Mouse (Mus musculus) midbrain, embryonic 14.5 days (tissue): ENCODE measurements around the gene Hes2. TPM values are rescaled to one million over a fixed set of nuclear protein-coding genes. Genes with fewer than 3 reads are reported as not detected.

Source experiments
- ATAC-seq: fragments of 200-750 bp; cut with Nextera tagmentation; 2 replicates; pipeline ENCODE4 v1.8.0; 2017; ENCODE audit warnings: moderate number of reproducible peaks, moderate library complexity; ENCODE audit not compliant: low FRiP score, low TSS enrichment
- DNase-seq: peaks from one replicate; pipeline ENCODE4 v3.0.0-alpha.2; 2015
- H3K27ac ChIP-seq: fragments of 300-500 bp; sonication (generic); replicated peaks from 2 replicates; pipeline ENCODE4 v1.5.1; 2014; ENCODE audit warnings: mild to moderate bottlenecking, low read depth, low read length, moderate library complexity
- H3K27me3 ChIP-seq: fragments of 300-500 bp; sonication (generic); 2 replicates; pipeline ENCODE4 v1.6.1; 2014; ENCODE audit warnings: low read length, control low read depth, mixed read lengths; ENCODE audit not compliant: control insufficient read depth, insufficient read depth
- H3K36me3 ChIP-seq: fragments of 300-500 bp; sonication (generic); 2 replicates; pipeline ENCODE4 v1.6.1; 2014; ENCODE audit warnings: low read length, control low read depth; ENCODE audit not compliant: control insufficient read depth, insufficient read depth
- H3K4me1 ChIP-seq: fragments of 300-500 bp; sonication (generic); 2 replicates; pipeline ENCODE4 v1.6.1; 2014; ENCODE audit warnings: mild to moderate bottlenecking, antibody characterized with exemption, low read length, control low read depth; ENCODE audit not compliant: control insufficient read depth, insufficient read depth
- H3K4me2 ChIP-seq: fragments of 300-500 bp; sonication (generic); 2 replicates; pipeline ENCODE4 v1.6.1; 2014; ENCODE audit warnings: mild to moderate bottlenecking, low read length, moderate library complexity
- H3K4me3 ChIP-seq: fragments of 300-500 bp; sonication (generic); replicated peaks from 2 replicates; pipeline ENCODE4 v1.5.1; 2014; ENCODE audit warnings: low read depth, low read length
- H3K9ac ChIP-seq: fragments of 300-500 bp; sonication (generic); replicated peaks from 2 replicates; pipeline ENCODE4 v1.6.1; 2014; ENCODE audit warnings: mild to moderate bottlenecking, low read length, moderate library complexity
- H3K9me3 ChIP-seq: fragments of 300-500 bp; sonication (generic); 2 replicates; pipeline ENCODE4 v1.6.1; 2016; ENCODE audit warnings: low read length, control low read depth, mixed read lengths; ENCODE audit not compliant: control insufficient read depth
- WGBS: fragments of 180-500 bp; shearing (Covaris S2); extraction: QIAGEN DNeasy Blood & Tissue Kit; methylation state at CpG from one replicate; pipeline ENCODE4 v1.1.7; 2014; 5-methylcytosine and 5-hydroxymethylcytosine counted together
- polyA plus RNA-seq: library from polyadenylated mRNA; unstranded; fragments of >200 nt; fragmentation: Nextera tagmentation; extraction: Ambion mirVana; gene quantifications from 2 replicates; pipeline ENCODE4 v1.2.1, GENCODE M21; 2014

Gene Hes2
- polyA plus RNA-seq, 1 experiment from 2014 or later: not detected

- H3K4me1 ChIP-seq: no peaks in the 10 kb centered on the region
- H3K4me3 ChIP-seq: no peak overlapping the region
- ATAC-seq: no peak
- H3K4me2 ChIP-seq: no peak overlapping the region
- no peak overlapping the region for H3K27ac ChIP-seq
- H3K36me3 ChIP-seq: 0 out of 2 replicates have a peak, but pooled peaks cover 4% of the 10 kb centered on the region
- H3K9ac ChIP-seq: no peak overlapping the region
- WGBS: 92% methylated on average over 6 of the region's 6 CpGs
- DNase-seq: no peak
- no peaks in the 10 kb centered on the region for H3K9me3 ChIP-seq
- no peaks in the 10 kb centered on the region for H3K27me3 ChIP-seq
Observed at GRCm38 (mm10) chr4:152204663-152205062, 46.0 kb downstream of the Hes2 start.

- WGBS: 64% methylated on average over 6 of the region's 6 CpGs
- Histone ChIP-seq H3K4me3 (no peak overlapping the region), H3K36me3 (0 out of 2 replicates have a peak, but pooled peaks cover 4% of the 10 kb centered on the region), H3K27me3 (no peaks in the 10 kb centered on the region), H3K4me2 (no peak overlapping the region), H3K4me1 (no peaks in the 10 kb centered on the region), H3K9ac (no peak overlapping the region), H3K27ac (no peak overlapping the region), H3K9me3 (no peaks in the 10 kb centered on the region)
- ATAC-seq (no peak), DNase-seq (no peak)
Observed at GRCm38 (mm10) chr4:152206199-152206598, 47.5 kb downstream of the Hes2 start.

GRCm38 (mm10) chr4:152209623-152210022 is 51.0 kb downstream of the Hes2 start:
- Histone ChIP-seq H3K27me3 (peaks cover 3% of the 10 kb centered on the region; the same call in 1 of the 2 replicates), H3K4me2 (no peak overlapping the region), H3K4me3 (no peak overlapping the region), H3K4me1 (no peaks in the 10 kb centered on the region), H3K36me3 (0 out of 2 replicates have a peak, but pooled peaks cover 4% of the 10 kb centered on the region), H3K27ac (no peak overlapping the region), H3K9me3 (no peaks in the 10 kb centered on the region), H3K9ac (no peak overlapping the region)
- no peak for ATAC-seq
- DNase-seq: no peak
- WGBS: 72% methylated on average over 4 of the region's 4 CpGs

Other genes starting within 250 kb of the Hes2 start
- 69.2 and 75.2 TPM in 2 replicates for gene Dnajc11, start 225.2 kb upstream of the Hes2 start, polyA plus RNA-seq
- gene Thap3, start 169.9 kb upstream of the Hes2 start, polyA plus RNA-seq: 23.1 and 31.2 TPM in 2 replicates
- 16.9 and 19.0 TPM in 2 replicates for gene Phf13, start 162.6 kb upstream of the Hes2 start, polyA plus RNA-seq
- 1.5 and 1.6 TPM in 2 replicates for gene Klhl21, start 150.1 kb upstream of the Hes2 start, polyA plus RNA-seq
- gene Zbtb48, start 131.2 kb upstream of the Hes2 start, polyA plus RNA-seq: 19.7 and 21.8 TPM in 2 replicates
- 1.2 and 1.3 TPM in 2 replicates for gene Tas1r1, start 120.3 kb upstream of the Hes2 start, polyA plus RNA-seq
- gene Nol9, start 119.5 kb upstream of the Hes2 start, polyA plus RNA-seq: 21.1 and 25.8 TPM in 2 replicates
- gene Plekhg5, start 86.4 kb upstream of the Hes2 start, polyA plus RNA-seq: 7.0 and 8.0 TPM in 2 replicates
- 0.54 and 1.2 TPM in 2 replicates for gene Tnfrsf25, start 42.9 kb upstream of the Hes2 start, polyA plus RNA-seq
- gene Espn, start 6.5 kb upstream of the Hes2 start, polyA plus RNA-seq: not detected in 2 replicates
- gene Acot7, start 19.3 kb downstream of the Hes2 start, polyA plus RNA-seq: 276 and 368 TPM in 2 replicates
- gene Gpr153, start 115.4 kb downstream of the Hes2 start, polyA plus RNA-seq: 14.0 and 15.2 TPM in 2 replicates
- 0.39 and 1.2 TPM in 2 replicates for gene Hes3, start 132.8 kb downstream of the Hes2 start, polyA plus RNA-seq
- gene Icmt, start 138.4 kb downstream of the Hes2 start, polyA plus RNA-seq: 14.9 and 23.7 TPM in 2 replicates
- gene Rnf207, start 160.1 kb downstream of the Hes2 start, polyA plus RNA-seq: 4.2 and 6.9 TPM in 2 replicates
- 165 and 174 TPM in 2 replicates for gene Rpl22, start 166.9 kb downstream of the Hes2 start, polyA plus RNA-seq
- 38.4 and 53.5 TPM in 2 replicates for gene Chd5, start 179.8 kb downstream of the Hes2 start, polyA plus RNA-seq